Mouse (Mus musculus) adrenal gland, postnatal 10 days (tissue): ENCODE measurements at regions not wholly inside any gene's neighbourhood (a gene's known extent, or its start where the extent isn't known, plus 50 kb on each side); places are given as distances from the start of the nearest gene placed in this dataset.

Experiments
- DNase-seq: peaks from one replicate; pipeline ENCODE4 v3.0.0; 2021; ENCODE audit warnings: mixed read lengths

GRCm38 (mm10) chr9:12692329-12692728 is 553.3 kb downstream of the Jrkl start:
- DNase-seq, result peak; percentile 2

DNA sequence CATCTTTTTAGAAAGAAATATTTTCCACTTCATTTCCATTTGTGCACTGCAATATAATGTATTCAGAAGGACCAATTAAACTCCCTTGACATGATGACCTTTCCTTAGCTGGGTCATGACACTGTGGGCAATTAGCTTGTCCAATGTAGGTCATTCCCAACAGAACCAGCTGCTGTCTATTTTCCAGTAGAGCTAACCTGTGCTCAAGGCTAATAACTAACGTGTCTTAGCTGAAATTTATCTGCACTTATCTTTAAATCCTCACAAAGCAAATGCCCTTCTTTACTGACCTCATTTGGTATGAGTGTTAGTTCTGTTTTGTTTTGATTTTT is 554.7 kb downstream of the Jrkl start:
- no peak for DNase-seq

DNA sequence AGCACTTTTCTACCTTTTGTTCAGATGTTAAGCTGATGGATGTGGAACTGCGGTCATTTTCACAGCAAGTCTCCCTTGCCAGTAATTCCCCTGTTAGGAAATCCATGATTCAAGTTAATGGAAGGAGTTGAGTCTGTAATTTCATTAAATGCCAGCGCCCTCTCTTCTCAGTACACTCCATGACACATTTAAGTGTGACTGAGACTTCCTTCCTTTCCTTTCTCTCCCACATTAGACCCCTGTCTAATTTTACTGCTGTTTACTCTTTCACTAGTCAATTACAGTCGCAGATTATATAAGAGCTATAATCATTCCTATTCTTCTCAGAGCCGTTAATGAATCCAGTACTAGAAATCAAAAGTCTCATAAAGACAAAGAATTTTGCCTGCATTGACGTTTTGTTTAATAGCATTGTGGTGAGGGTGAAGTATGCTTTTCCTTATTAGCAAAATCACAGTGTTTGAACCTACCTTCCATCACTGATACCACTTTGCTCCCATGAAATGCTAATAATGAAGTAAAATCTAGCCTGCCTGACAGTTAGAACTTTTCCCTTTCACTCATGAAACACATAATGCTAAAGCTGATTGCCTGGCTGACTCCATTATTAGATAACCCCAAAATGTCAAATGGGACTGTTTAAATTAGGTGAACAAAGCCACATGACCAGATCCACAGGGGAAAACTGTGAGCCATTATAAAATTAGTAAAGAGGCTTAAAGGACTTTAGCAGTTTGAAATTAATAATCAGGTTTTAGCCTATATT is 555.3 kb downstream of the Jrkl start:
- no peak for DNase-seq
